Comparison of ENCODE assay signal across 7 mouse cellular contexts in genomic region chr4:115281231-115281767, GRCm38 (mm10). TPM values are rescaled to one million over a fixed set of nuclear protein-coding genes. Genes with fewer than 3 reads are reported as not detected.
DNase-seq lines count a peak whose midpoint lies in the region; ATAC-seq and TF ChIP-seq lines count a peak whose summit lies in the region.
"Not testable (repeated sequence)": the region's sequence is repeated elsewhere in the genome, so short reads cannot be mapped to it uniquely, and the experiment has no call there.

No protein-coding gene starts in this region.

- 21% methylated on average over 21 of the region's 23 CpGs for WGBS in forebrain, embryonic 16.5 days
- 11% methylated on average over 23 of the region's 23 CpGs for WGBS in hindbrain, embryonic 13.5 days
- 16% methylated on average over 18 of the region's 23 CpGs for WGBS in kidney, embryonic 16.5 days
- WGBS in liver, embryonic 16.5 days (ENCODE audit: insufficient replicate concordance), result 12% methylated on average over 19 of the region's 23 CpGs
- WGBS in midbrain, embryonic 15.5 days, result 11% methylated on average over 23 of the region's 23 CpGs
- 12% methylated on average over 23 of the region's 23 CpGs for WGBS in small intestine, adult 2 months

- not testable (repeated sequence) for H3K27me3 ChIP-seq in forebrain, embryonic 16.5 days (replicated peaks; ENCODE audit: control insufficient read depth, insufficient read depth, low read length); hindbrain, embryonic 13.5 days; kidney, embryonic 16.5 days (ENCODE audit: insufficient read depth, low read length); liver, embryonic 16.5 days (ENCODE audit: control insufficient read depth, insufficient read depth, low read depth, low read length); midbrain, embryonic 15.5 days (replicated peaks); small intestine, adult 2 months (ENCODE audit: control insufficient read depth, insufficient read depth, low read length)

- peak overlapping the region; percentile 59 for H3K4me2 ChIP-seq in forebrain, embryonic 16.5 days (ENCODE audit: low read length)
- peak overlapping the region; percentile 57 for H3K4me2 ChIP-seq in hindbrain, embryonic 13.5 days
- H3K4me2 ChIP-seq in kidney, embryonic 16.5 days (replicated peaks; ENCODE audit: low read depth, low read length), result peak overlapping the region; percentile 58
- H3K4me2 ChIP-seq in liver, embryonic 16.5 days (ENCODE audit: low read depth, low read length), result peak overlapping the region; percentile 46
- H3K4me2 ChIP-seq in midbrain, embryonic 15.5 days, result peak overlapping the region; percentile 58

- peak; percentile 84 for ATAC-seq in forebrain, embryonic 16.5 days
- ATAC-seq in hindbrain, embryonic 13.5 days (ENCODE audit: low FRiP score), result peak; percentile 90
- ATAC-seq in kidney, embryonic 16.5 days (ENCODE audit: low FRiP score, low TSS enrichment), result peak; percentile 51; the same call in 1 of the 2 replicates
- ATAC-seq in liver, embryonic 16.5 days (ENCODE audit: low read depth), result not testable (repeated sequence)
- peak; percentile 93 for ATAC-seq in midbrain, embryonic 15.5 days (replicated peaks)

- DNase-seq in embryo, embryonic 9.5 days (ENCODE audit: extremely low spot score), result peak; percentile 17

- not testable (repeated sequence) for TF ChIP-seq CTCF in small intestine, adult 2 months (IDR thresholded peaks at IDR 0.05; ENCODE audit: extremely low read depth, insufficient read length, insufficient replicate concordance, low read depth, low read length)

- not testable (repeated sequence) for TF ChIP-seq POLR2A in small intestine, adult 2 months (IDR thresholded peaks at IDR 0.05; ENCODE audit: low read depth, low read length)

- not testable (repeated sequence) for H3K4me1 ChIP-seq in forebrain, embryonic 16.5 days (replicated peaks; ENCODE audit: control insufficient read depth, insufficient read depth, low read length); hindbrain, embryonic 13.5 days (replicated peaks); kidney, embryonic 16.5 days (ENCODE audit: insufficient read depth, low read length); liver, embryonic 16.5 days (ENCODE audit: control insufficient read depth, low read depth, low read length); midbrain, embryonic 15.5 days; small intestine, adult 2 months (ENCODE audit: control insufficient read depth, insufficient read depth, insufficient read length, low read length)

- not testable (repeated sequence) for H3K9me3 ChIP-seq in forebrain, embryonic 16.5 days (ENCODE audit: control insufficient read depth, low read length); hindbrain, embryonic 13.5 days; kidney, embryonic 16.5 days (ENCODE audit: low read length); liver, embryonic 16.5 days (replicated peaks; ENCODE audit: control insufficient read depth, low read length); midbrain, embryonic 15.5 days

- not testable (repeated sequence) for H3K27ac ChIP-seq in forebrain, embryonic 16.5 days (ENCODE audit: low read length); hindbrain, embryonic 13.5 days; kidney, embryonic 16.5 days (ENCODE audit: low read length); liver, embryonic 16.5 days (ENCODE audit: low read length); midbrain, embryonic 15.5 days; small intestine, adult 2 months (ENCODE audit: insufficient read depth, low read depth, low read length)

- H3K36me3 ChIP-seq in forebrain, embryonic 16.5 days (ENCODE audit: control insufficient read depth, insufficient read depth); hindbrain, embryonic 13.5 days; kidney, embryonic 16.5 days (ENCODE audit: insufficient read depth, low read length); liver, embryonic 16.5 days (ENCODE audit: control insufficient read depth, insufficient read depth); midbrain, embryonic 15.5 days (replicated peaks); small intestine, adult 2 months (ENCODE audit: control insufficient read depth, insufficient read depth, low read length): not testable (repeated sequence)

- peak overlapping the region; percentile 43 for H3K4me3 ChIP-seq in forebrain, embryonic 16.5 days (replicated peaks; ENCODE audit: low read length)
- peak overlapping the region; percentile 39 for H3K4me3 ChIP-seq in hindbrain, embryonic 13.5 days
- peak overlapping the region; percentile 42 for H3K4me3 ChIP-seq in kidney, embryonic 16.5 days (ENCODE audit: low read length)
- H3K4me3 ChIP-seq in liver, embryonic 16.5 days (ENCODE audit: low read depth, low read length), result peak overlapping the region; percentile 38
- H3K4me3 ChIP-seq in midbrain, embryonic 15.5 days, result peak overlapping the region; percentile 38
- peak overlapping the region; percentile 52 for H3K4me3 ChIP-seq in small intestine, adult 2 months (ENCODE audit: low read depth, low read length)

- not testable (repeated sequence) for H3K9ac ChIP-seq in forebrain, embryonic 16.5 days (replicated peaks; ENCODE audit: low read depth, low read length); kidney, embryonic 16.5 days (replicated peaks; ENCODE audit: low read length); liver, embryonic 16.5 days (ENCODE audit: low read depth, low read length)
- peak overlapping the region; percentile 62 for H3K9ac ChIP-seq in hindbrain, embryonic 13.5 days
- 0 out of 2 replicates have a peak overlapping the region, but pooled peaks have one; percentile 36 for H3K9ac ChIP-seq in midbrain, embryonic 15.5 days

RNA-seq across cellular contexts. Expression of gene Cyp4a12a, which starts 17.5 kb away (rescaled TPM):
- polyA plus RNA-seq in forebrain, embryonic 16.5 days (2015; fragmentation: Nextera tagmentation; extraction: Ambion mirVana), result not detected in 2 replicates
- polyA plus RNA-seq in hindbrain, embryonic 13.5 days (2015; fragmentation: Nextera tagmentation; extraction: Ambion mirVana), result not detected in 2 replicates
- polyA plus RNA-seq in kidney, embryonic 16.5 days (2015; fragmentation: Nextera tagmentation; extraction: Ambion mirVana), result 0.12 and 0.29 TPM in 2 replicates
- polyA plus RNA-seq in liver, embryonic 16.5 days (2015; fragmentation: Nextera tagmentation; extraction: Ambion mirVana), result 0.04 TPM in 1 of 2 replicates, not detected in the other
- polyA plus RNA-seq in midbrain, embryonic 15.5 days (2015; fragmentation: Nextera tagmentation; extraction: Ambion mirVana), result not detected in 2 replicates
- polyA plus RNA-seq in small intestine, adult 2 months (2012; rRNA removed), result not detected in 2 replicates

RNA-seq across cellular contexts. Expression of gene Cyp4a29, which starts 39.4 kb away (rescaled TPM):
- not detected in 2 replicates for polyA plus RNA-seq in forebrain, embryonic 16.5 days (2015; fragmentation: Nextera tagmentation; extraction: Ambion mirVana)
- not detected in 2 replicates for polyA plus RNA-seq in hindbrain, embryonic 13.5 days (2015; fragmentation: Nextera tagmentation; extraction: Ambion mirVana)
- polyA plus RNA-seq in kidney, embryonic 16.5 days (2015; fragmentation: Nextera tagmentation; extraction: Ambion mirVana), result not detected in 2 replicates
- polyA plus RNA-seq in liver, embryonic 16.5 days (2015; fragmentation: Nextera tagmentation; extraction: Ambion mirVana), result not detected in 2 replicates
- not detected in 2 replicates for polyA plus RNA-seq in midbrain, embryonic 15.5 days (2015; fragmentation: Nextera tagmentation; extraction: Ambion mirVana)
- polyA plus RNA-seq in small intestine, adult 2 months (2012; rRNA removed), result not detected in 2 replicates
